Mouse (Mus musculus) midbrain, embryonic 15.5 days (tissue): ENCODE data around the gene Pin1rt1. TPM values are rescaled to one million over a fixed set of nuclear protein-coding genes. Genes with fewer than 3 reads are reported as not detected.

Experiments used
- ATAC-seq: fragments of 200-750 bp; cut with Nextera tagmentation; replicated peaks from 2 replicates; pipeline ENCODE4 v1.8.0; 2017; ENCODE audit warnings: moderate TSS enrichment
- H3K27ac ChIP-seq: fragments of 300-500 bp; sonication (generic); 2 replicates; pipeline ENCODE4 v1.5.1; 2015; ENCODE audit warnings: mild to moderate bottlenecking, inconsistent platforms
- H3K27me3 ChIP-seq: fragments of 300-500 bp; sonication (generic); replicated peaks from 2 replicates; pipeline ENCODE4 v1.6.1; 2015; ENCODE audit warnings: inconsistent platforms
- H3K36me3 ChIP-seq: fragments of 300-500 bp; sonication (generic); replicated peaks from 2 replicates; pipeline ENCODE4 v1.6.1; 2015; ENCODE audit warnings: inconsistent platforms
- H3K4me1 ChIP-seq: fragments of 300-500 bp; sonication (generic); 2 replicates; pipeline ENCODE4 v1.6.1; 2015; ENCODE audit warnings: inconsistent platforms
- H3K4me2 ChIP-seq: fragments of 300-500 bp; sonication (generic); 2 replicates; pipeline ENCODE4 v1.6.1; 2015; ENCODE audit warnings: inconsistent platforms, mild to moderate bottlenecking, moderate library complexity
- H3K4me3 ChIP-seq: fragments of 300-500 bp; sonication (generic); 2 replicates; pipeline ENCODE4 v1.5.1; 2015; ENCODE audit warnings: mild to moderate bottlenecking, inconsistent platforms
- H3K9ac ChIP-seq: fragments of 300-500 bp; sonication (generic); 2 replicates; pipeline ENCODE4 v1.6.1; 2015; ENCODE audit warnings: mild to moderate bottlenecking, inconsistent platforms
- H3K9me3 ChIP-seq: fragments of 300-500 bp; sonication (generic); 2 replicates; pipeline ENCODE4 v1.6.1; 2016; ENCODE audit warnings: inconsistent platforms
- WGBS: fragments of 180-500 bp; shearing (Covaris S2); methylation state at CpG from one replicate; pipeline ENCODE4 v1.1.7; 2015; ENCODE audit warnings: mixed read lengths; 5-methylcytosine and 5-hydroxymethylcytosine counted together
- polyA plus RNA-seq: library from polyadenylated mRNA; unstranded; fragments of >200 nt; fragmentation: Nextera tagmentation; extraction: Ambion mirVana; gene quantifications from 2 replicates; pipeline ENCODE4 v1.2.1, GENCODE M21; 2015

Pin1rt1 gene
- polyA plus RNA-seq, 1 experiment from 2014 or later: 0.19 TPM

DNA sequence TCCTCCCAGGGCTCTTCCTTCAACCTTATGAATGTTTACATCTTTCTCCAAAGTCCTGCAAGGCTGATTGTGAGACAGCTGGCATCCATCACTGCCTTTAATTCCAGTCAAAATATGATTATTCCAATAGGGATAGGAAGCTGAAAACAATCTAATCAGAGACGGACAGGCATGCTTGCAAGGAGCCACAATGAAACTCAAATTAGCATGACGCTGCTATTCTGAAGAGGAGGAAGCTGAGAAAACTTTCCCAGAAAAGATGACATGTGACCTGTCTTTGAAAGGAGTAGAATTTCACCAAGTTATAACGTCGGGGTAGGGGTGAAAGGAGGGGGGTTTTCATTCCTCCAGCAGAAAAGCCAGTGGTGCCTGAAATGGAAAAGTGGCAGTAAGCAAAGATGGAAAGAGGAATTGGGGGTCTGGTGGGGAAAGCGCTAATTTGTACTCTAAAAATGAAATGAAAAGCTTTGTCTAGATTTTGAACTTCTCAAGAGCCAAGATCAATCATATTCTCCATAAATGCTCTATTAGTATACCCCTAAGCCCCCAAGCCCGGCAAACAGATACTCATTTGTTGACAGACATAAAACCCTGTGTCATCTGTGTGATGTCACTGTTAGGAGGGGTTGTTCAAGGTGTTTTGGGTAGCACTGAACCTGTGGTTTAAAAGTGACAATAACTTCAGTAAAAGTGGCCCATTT, 5.4 kb downstream of the Pin1rt1 start:
- Histone ChIP-seq H3K4me1 (peaks cover 25% of the 10 kb centered on the region), H3K4me2 (peak overlapping the region; percentile 78), H3K9me3 (no peaks in the 10 kb centered on the region), H3K9ac (peak overlapping the region; percentile 89), H3K27ac (peak overlapping the region; percentile 94), H3K4me3 (peak overlapping the region; percentile 91), H3K27me3 (no peaks in the 10 kb centered on the region), H3K36me3 (no peaks in the 10 kb centered on the region)
- WGBS: 13% methylated on average over 6 of the region's 6 CpGs
- peak; percentile 16 for ATAC-seq

DNA sequence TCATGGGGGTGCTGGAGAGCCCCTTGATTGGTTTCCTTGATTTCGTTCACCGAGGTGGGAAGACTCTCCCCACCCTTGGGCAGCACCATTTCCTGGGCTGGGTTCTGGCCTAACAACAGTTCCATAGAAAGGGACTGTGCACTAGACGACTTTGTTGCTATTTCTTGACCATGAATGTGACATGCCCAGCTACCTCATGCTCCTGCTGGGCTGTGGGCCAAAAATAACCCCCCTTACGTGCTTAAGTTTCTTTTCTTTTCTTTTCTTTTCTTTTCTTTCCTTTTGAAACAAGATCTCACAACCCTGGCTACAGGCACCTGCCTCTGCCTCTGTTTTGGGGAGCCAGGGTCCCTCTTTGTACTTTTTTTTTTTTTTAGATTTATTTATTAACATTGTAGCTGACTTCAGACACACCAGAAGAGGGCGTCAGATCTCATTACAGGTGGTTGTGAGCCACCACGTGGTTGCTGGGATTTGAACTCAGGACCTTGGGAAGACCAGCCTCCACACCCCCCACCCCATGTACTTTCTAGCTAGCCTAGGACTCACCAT, 6.3 kb downstream of the Pin1rt1 start:
- Histone ChIP-seq H3K36me3 (peaks cover under 1% of the 10 kb centered on the region; the same call in 1 of the 2 replicates), H3K9ac (no peak overlapping the region), H3K9me3 (no peaks in the 10 kb centered on the region), H3K4me2 (peak overlapping the region; percentile 78), H3K4me1 (peaks cover 25% of the 10 kb centered on the region), H3K4me3 (no peak overlapping the region), H3K27me3 (no peaks in the 10 kb centered on the region), H3K27ac (no peak overlapping the region)
- ATAC-seq: no peak
- 61% methylated on average over 6 of the region's 6 CpGs for WGBS

DNA sequence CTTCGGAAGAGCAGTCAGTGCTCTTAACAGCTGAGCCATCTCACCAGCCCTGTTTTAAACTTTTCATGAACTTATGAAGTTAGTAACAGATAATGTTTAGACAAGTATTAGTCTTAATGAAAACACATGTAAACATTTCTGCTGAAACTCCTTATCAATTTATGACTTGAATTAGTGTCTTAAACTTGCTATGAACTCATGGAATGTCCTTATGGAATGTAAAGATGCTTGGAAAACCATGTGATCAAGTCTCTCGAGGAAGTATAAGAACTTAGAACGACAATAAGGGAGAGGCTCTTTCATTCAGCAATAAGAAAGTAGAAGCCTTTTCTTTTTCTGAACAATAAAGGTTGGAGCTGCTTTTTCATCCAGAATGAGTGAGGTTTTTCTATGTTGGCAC, 11.8 kb downstream of the Pin1rt1 start:
- Histone ChIP-seq H3K4me1 (no peaks in the 10 kb centered on the region), H3K36me3 (peaks cover 12% of the 10 kb centered on the region), H3K27me3 (no peaks in the 10 kb centered on the region), H3K4me3 (no peak overlapping the region), H3K27ac (no peak overlapping the region), H3K9ac (no peak overlapping the region), H3K9me3 (no peaks in the 10 kb centered on the region), H3K4me2 (no peak overlapping the region)
- 78% methylated on average over 3 of the region's 3 CpGs for WGBS
- no peak for ATAC-seq

DNA sequence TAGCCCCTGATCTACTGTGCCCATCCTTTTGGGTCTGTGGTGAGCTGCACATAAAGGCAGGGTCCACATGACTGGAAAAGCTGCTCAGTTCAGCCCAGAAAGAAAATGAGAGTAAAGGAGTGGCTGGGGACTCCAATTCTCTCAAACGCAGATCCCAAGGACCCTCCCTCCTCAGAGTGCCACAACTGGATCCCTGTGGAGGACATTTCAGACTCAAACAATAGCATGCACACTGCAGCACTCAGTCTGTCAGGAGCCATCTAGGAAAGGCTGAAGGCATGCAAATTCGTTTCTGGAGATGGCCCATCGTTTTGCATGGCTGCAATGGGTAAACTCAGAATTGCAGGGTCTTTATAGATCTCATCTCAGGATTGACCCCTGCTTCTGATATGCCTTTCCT, 13.0 kb downstream of the Pin1rt1 start:
- Histone ChIP-seq H3K4me1 (no peaks in the 10 kb centered on the region), H3K27me3 (no peaks in the 10 kb centered on the region), H3K4me3 (no peak overlapping the region), H3K36me3 (peaks cover 19% of the 10 kb centered on the region), H3K27ac (no peak overlapping the region), H3K9me3 (no peaks in the 10 kb centered on the region), H3K4me2 (no peak overlapping the region), H3K9ac (no peak overlapping the region)
- WGBS: 65% methylated on average over 3 of the region's 3 CpGs
- no peak for ATAC-seq

DNA sequence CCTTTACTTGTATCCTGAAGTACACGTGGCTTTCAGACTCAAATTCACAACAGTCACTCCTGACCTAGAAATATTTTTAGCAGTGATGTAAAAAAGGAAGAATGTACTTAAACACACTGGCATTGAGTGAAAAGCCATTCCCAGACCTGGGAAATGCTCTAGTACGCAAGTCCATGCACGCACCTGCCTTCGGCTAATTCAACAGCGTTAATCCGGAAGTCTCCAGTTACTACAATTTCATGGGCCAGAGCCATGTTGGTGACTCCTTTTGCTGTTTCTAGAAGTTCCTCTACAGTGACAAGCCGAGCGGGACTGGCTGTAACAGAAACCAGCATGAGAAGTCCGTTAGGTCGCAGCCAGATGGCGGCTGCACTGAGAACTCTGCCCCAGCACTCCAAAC, 16.5 kb downstream of the Pin1rt1 start:
- no peaks in the 10 kb centered on the region for H3K27me3 ChIP-seq
- no peak overlapping the region for H3K9ac ChIP-seq
- no peak overlapping the region for H3K27ac ChIP-seq
- no peak overlapping the region for H3K4me2 ChIP-seq
- H3K4me3 ChIP-seq: no peak overlapping the region
- no peaks in the 10 kb centered on the region for H3K4me1 ChIP-seq
- WGBS: 90% methylated on average over 11 of the region's 11 CpGs
- peaks cover 20% of the 10 kb centered on the region for H3K36me3 ChIP-seq
- H3K9me3 ChIP-seq: no peaks in the 10 kb centered on the region
- no peak for ATAC-seq

DNA sequence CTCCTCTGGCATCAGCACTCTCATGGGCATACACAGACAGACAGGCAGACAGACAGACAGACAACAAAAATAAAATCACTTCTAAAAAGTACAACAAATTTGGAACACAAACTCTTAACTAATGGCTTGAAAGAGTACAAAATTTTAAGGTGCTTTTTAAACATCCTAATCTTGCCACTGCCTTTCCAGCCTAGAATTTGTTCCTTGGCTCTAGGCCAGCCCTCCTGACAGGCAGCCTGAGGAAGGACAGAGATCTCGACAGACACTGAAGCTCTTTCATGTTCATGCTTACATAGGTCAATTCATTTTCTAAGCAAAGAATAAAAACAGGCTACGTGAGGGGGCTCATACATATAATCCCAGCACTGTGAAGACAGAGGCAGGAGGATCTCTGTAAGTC, 23.6 kb downstream of the Pin1rt1 start:
- Histone ChIP-seq H3K4me3 (no peak overlapping the region), H3K9ac (no peak overlapping the region), H3K4me1 (no peaks in the 10 kb centered on the region), H3K4me2 (no peak overlapping the region), H3K27me3 (no peaks in the 10 kb centered on the region), H3K27ac (no peak overlapping the region), H3K9me3 (no peaks in the 10 kb centered on the region), H3K36me3 (peaks cover 10% of the 10 kb centered on the region; the same call in 1 of the 2 replicates)
- WGBS: 61% methylated on average over 2 of the region's 2 CpGs
- ATAC-seq: no peak

DNA sequence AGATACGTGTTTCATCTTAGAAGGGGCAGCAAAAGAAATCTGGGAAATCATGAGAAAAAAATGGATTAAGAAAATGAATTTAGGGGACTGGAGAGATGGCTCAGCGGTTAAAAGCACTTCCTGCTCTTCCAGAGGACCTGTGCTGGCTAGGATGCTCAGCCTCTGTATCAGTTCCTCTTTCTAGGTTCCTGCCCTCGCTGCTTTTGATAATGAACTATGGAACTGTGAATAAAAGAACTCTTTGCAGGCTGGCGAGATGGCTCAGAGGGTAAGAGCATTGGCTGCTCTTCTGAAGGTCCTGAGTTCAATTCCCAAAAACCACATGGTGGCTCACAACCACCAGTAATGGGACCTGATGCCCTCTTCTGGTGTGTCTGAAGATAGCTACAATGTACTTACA, 25.5 kb downstream of the Pin1rt1 start:
- WGBS: 83% methylated on average over 4 of the region's 4 CpGs
- no peaks in the 10 kb centered on the region for H3K9me3 ChIP-seq
- H3K4me1 ChIP-seq: no peaks in the 10 kb centered on the region
- no peak overlapping the region for H3K27ac ChIP-seq
- no peaks in the 10 kb centered on the region for H3K27me3 ChIP-seq
- no peak overlapping the region for H3K9ac ChIP-seq
- H3K36me3 ChIP-seq: peaks cover 6% of the 10 kb centered on the region; the same call in 1 of the 2 replicates
- H3K4me3 ChIP-seq: no peak overlapping the region
- ATAC-seq: no peak
- H3K4me2 ChIP-seq: no peak overlapping the region

DNA sequence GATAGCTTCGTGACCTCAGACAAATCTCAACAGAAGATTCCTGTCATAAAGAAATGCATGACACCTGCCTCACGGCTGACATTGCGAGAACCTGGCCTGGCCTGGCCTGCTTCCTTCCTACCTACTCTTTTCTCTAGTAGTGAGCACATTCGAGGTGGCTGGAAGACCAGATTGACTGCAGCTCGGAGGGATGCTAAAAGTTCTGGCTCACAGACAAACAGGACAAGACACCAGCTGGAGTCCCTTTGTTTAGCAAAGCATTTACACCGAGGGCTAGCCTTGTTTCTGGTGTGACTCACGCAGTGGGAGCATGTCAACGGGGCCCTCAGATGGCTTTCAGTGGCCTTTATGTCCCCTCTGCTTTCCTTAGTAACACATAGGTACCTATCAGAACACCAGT, 27.5 kb downstream of the Pin1rt1 start:
- Histone ChIP-seq H3K9ac (no peak overlapping the region), H3K36me3 (peaks cover 13% of the 10 kb centered on the region), H3K4me2 (no peak overlapping the region), H3K4me1 (no peaks in the 10 kb centered on the region), H3K27ac (no peak overlapping the region), H3K9me3 (no peaks in the 10 kb centered on the region), H3K4me3 (no peak overlapping the region), H3K27me3 (no peaks in the 10 kb centered on the region)
- no peak for ATAC-seq
- 81% methylated on average over 8 of the region's 8 CpGs for WGBS

DNA sequence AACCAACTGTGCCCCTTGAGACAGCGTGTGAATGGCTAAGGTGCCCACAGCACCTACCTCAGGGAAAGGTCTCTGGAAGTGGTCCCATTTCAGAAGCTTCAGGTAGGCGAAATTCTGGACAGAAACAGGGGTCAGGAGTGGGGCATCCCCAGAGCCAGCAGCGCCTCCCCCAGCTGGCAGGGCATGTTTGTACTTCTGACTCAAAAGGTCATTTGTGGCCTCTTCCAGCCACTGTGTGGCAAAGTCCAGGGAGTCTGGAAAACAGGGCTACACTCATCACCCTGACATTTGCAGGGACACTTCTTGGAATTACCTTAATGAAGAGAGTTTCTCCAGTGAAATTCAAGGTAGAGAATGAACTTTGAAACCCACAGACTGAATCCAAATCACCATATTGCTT, 27.9 kb downstream of the Pin1rt1 start:
- no peaks in the 10 kb centered on the region for H3K4me1 ChIP-seq
- no peaks in the 10 kb centered on the region for H3K9me3 ChIP-seq
- H3K4me2 ChIP-seq: no peak overlapping the region
- H3K36me3 ChIP-seq: peaks cover 17% of the 10 kb centered on the region
- 86% methylated on average over 3 of the region's 3 CpGs for WGBS
- no peaks in the 10 kb centered on the region for H3K27me3 ChIP-seq
- no peak overlapping the region for H3K4me3 ChIP-seq
- no peak overlapping the region for H3K9ac ChIP-seq
- H3K27ac ChIP-seq: no peak overlapping the region
- ATAC-seq: no peak

DNA sequence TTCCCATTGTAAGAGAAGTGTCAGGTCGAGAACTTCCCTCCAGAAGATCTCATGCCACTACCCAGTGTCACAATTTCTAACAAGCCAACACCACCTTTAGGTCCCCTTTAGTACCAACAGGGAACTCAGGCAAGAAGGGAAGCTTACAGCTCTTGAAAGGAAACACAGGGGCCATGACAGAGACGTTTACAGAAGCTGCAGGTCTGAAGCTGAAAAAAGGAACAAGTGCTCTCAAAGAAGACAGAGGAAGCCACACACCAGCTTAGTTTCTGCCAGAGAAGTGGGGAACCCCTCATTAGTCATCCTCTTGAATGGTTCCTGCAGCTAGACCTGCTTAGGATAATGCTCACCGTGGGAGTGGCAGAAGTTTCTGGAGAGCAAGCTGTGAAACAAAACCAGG, 28.9 kb downstream of the Pin1rt1 start:
- no peaks in the 10 kb centered on the region for H3K9me3 ChIP-seq
- no peak overlapping the region for H3K27ac ChIP-seq
- no peak overlapping the region for H3K4me2 ChIP-seq
- WGBS: 79% methylated on average over 3 of the region's 3 CpGs
- H3K9ac ChIP-seq: no peak overlapping the region
- no peak overlapping the region for H3K4me3 ChIP-seq
- no peaks in the 10 kb centered on the region for H3K4me1 ChIP-seq
- no peaks in the 10 kb centered on the region for H3K27me3 ChIP-seq
- H3K36me3 ChIP-seq: peaks cover 19% of the 10 kb centered on the region
- no peak for ATAC-seq

DNA sequence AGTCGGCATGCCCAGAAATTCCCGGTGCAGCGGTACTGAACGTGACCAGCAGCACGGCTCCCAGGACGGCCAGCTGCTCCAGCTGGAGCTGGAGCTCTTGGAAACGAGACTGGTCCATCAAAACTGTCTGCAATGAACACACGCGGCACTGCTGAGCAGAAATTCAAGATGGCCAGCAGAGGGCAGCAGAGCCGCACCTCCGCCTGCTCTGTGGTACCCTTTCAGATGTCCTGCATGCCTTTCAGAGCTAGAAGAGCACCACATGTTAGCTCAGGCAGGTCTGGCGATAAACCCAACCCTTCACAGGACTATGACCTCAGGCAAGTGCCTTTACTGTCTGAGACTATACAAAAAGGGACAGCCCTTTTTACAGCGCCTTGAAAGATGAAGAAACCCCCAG, 30.8 kb downstream of the Pin1rt1 start:
- ATAC-seq: peak; percentile 95
- Histone ChIP-seq H3K4me2 (no peak overlapping the region), H3K9me3 (no peaks in the 10 kb centered on the region), H3K4me3 (no peak overlapping the region), H3K27ac (no peak overlapping the region), H3K27me3 (no peaks in the 10 kb centered on the region), H3K4me1 (no peaks in the 10 kb centered on the region), H3K36me3 (peaks cover 29% of the 10 kb centered on the region), H3K9ac (no peak overlapping the region)
- WGBS: 10% methylated on average over 13 of the region's 13 CpGs

DNA sequence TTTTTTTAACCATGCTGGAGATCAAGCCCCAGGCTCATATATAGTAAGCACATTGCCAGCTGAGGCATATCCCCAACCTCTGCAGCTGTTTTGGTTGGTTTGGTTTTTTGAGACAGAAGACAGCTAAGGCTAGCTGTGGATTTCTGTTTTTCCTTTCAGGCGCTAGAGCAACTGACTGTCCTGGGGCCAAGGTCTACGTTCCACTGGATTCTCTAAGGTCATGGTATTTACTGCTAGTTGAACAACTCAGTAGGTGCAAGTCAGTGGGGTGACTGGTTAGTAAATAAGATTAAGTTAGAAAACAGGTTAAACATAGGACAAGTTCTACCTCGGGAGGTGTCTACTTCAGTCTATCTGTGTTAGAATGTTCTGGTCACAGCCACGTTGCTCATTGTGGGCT, 31.4 kb downstream of the Pin1rt1 start:
- ATAC-seq: no peak
- H3K27ac ChIP-seq: no peak overlapping the region
- H3K36me3 ChIP-seq: peaks cover 31% of the 10 kb centered on the region
- no peaks in the 10 kb centered on the region for H3K9me3 ChIP-seq
- H3K4me3 ChIP-seq: no peak overlapping the region
- WGBS: 95% methylated on average over 4 of the region's 4 CpGs
- H3K4me2 ChIP-seq: no peak overlapping the region
- no peak overlapping the region for H3K9ac ChIP-seq
- H3K4me1 ChIP-seq: no peaks in the 10 kb centered on the region
- no peaks in the 10 kb centered on the region for H3K27me3 ChIP-seq

DNA sequence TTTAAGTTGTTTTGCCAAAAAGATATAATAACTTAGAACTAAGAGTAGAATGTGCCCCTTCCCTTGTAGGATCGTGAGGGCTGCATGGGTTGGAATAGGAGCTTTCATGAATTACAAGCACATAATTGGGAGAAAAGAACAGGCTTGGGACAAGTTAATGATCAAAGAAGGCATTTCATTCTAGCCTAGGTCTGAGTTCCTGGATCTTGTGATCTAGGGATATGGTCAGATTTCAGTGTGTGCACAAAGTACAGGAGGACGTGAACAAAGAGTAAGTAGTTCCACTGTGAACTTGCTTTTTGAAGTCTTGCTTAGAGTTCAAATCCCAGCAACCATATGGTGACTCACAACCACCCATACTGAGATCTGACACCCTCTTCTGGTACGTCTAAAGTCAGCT, 38.9 kb downstream of the Pin1rt1 start:
- ATAC-seq: no peak
- Histone ChIP-seq H3K27ac (no peak overlapping the region), H3K4me2 (no peak overlapping the region), H3K9ac (no peak overlapping the region), H3K4me3 (no peak overlapping the region), H3K27me3 (no peaks in the 10 kb centered on the region), H3K9me3 (no peaks in the 10 kb centered on the region), H3K4me1 (no peaks in the 10 kb centered on the region), H3K36me3 (peaks cover 26% of the 10 kb centered on the region; the same call in 1 of the 2 replicates)
- 85% methylated on average over 3 of the region's 3 CpGs for WGBS
